Mouse (Mus musculus): ENCODE data around the gene Lin7a. TPM values are rescaled to one million over a fixed set of nuclear protein-coding genes. Genes with fewer than 3 reads are reported as not detected.
A peak's percentile ranks its signal among the peaks of the same experiment; 100 is the strongest.

The Lin7a gene
- polyA plus RNA-seq, 1 experiment from 2014 or later = 8.1 TPM

DNA sequence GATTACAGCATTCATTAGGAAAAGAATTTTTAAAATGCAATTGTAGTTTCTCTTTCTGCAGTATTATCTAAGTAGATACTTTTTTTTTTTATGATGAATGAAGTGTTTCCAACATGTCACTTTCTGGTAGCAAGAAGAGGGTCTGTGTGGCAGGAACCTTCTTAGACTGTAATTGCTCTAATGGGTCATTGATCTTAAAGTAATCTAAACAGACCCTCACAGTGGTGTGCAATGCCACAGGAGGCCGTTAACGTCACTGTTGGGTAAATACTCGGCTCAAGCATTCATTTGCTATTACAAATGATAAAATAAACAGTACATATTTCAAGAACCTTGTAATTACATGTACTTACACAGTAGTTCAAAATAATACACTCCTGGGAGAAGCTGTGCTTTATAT lies 72.7 kb downstream of the Lin7a start:
- no peaks in the 10 kb centered on the region for H3K9me3 ChIP-seq (ENCODE audit: control insufficient read depth, low read depth, low read length)
- no peak overlapping the region for H3K4me3 ChIP-seq (ENCODE audit: low read depth, low read length)
- H3K9ac ChIP-seq (replicated peaks; ENCODE audit: low read depth, low read length) = no peak overlapping the region
- no peaks in the 10 kb centered on the region for H3K4me1 ChIP-seq (ENCODE audit: control insufficient read depth, insufficient read depth, low read length)
- H3K36me3 ChIP-seq (ENCODE audit: control insufficient read depth, insufficient read depth, low read length) = no peaks in the 10 kb centered on the region
- no peak overlapping the region for H3K27ac ChIP-seq (ENCODE audit: low read length)
- no peaks in the 10 kb centered on the region for H3K27me3 ChIP-seq (ENCODE audit: control insufficient read depth, insufficient read depth, low read length)
- H3K4me2 ChIP-seq (replicated peaks; ENCODE audit: low read depth, low read length) = no peak overlapping the region
- ATAC-seq (ENCODE audit: insufficient number of reproducible peaks, insufficient read depth, low FRiP score, low read depth) = no peak
- 19% methylated on average over 3 of the region's 3 CpGs for WGBS

DNA sequence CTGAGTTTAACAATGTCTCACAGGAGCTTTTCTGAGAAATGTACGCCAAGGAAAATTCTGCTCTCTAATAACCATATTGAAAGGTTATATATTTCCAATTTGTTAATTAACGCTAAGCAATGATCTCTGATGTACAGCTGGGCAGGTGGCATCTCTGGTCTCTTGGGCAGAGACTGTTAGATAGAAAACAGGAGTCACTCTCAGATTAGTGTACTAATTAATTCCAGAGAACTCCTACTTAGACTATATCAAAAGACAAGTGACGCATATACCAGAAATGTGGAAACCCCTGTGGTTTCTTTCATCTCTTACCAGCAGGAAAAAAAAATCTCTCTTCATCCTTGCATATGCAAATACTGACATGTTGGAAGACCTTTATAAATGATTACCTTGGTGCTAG lies 76.4 kb downstream of the Lin7a start:
- Histone ChIP-seq H3K36me3 (ENCODE audit: control insufficient read depth, insufficient read depth, low read length) (no peaks in the 10 kb centered on the region), H3K4me3 (ENCODE audit: low read depth, low read length) (no peak overlapping the region), H3K27me3 (ENCODE audit: control insufficient read depth, insufficient read depth, low read length) (no peaks in the 10 kb centered on the region), H3K27ac (ENCODE audit: low read length) (no peak overlapping the region), H3K4me1 (ENCODE audit: control insufficient read depth, insufficient read depth, low read length) (no peaks in the 10 kb centered on the region), H3K9me3 (ENCODE audit: control insufficient read depth, low read depth, low read length) (no peaks in the 10 kb centered on the region), H3K9ac (replicated peaks; ENCODE audit: low read depth, low read length) (no peak overlapping the region), H3K4me2 (replicated peaks; ENCODE audit: low read depth, low read length) (no peak overlapping the region)
- WGBS = 83% methylated on average over 3 of the region's 3 CpGs
- no peak for ATAC-seq (ENCODE audit: insufficient number of reproducible peaks, insufficient read depth, low FRiP score, low read depth)

DNA sequence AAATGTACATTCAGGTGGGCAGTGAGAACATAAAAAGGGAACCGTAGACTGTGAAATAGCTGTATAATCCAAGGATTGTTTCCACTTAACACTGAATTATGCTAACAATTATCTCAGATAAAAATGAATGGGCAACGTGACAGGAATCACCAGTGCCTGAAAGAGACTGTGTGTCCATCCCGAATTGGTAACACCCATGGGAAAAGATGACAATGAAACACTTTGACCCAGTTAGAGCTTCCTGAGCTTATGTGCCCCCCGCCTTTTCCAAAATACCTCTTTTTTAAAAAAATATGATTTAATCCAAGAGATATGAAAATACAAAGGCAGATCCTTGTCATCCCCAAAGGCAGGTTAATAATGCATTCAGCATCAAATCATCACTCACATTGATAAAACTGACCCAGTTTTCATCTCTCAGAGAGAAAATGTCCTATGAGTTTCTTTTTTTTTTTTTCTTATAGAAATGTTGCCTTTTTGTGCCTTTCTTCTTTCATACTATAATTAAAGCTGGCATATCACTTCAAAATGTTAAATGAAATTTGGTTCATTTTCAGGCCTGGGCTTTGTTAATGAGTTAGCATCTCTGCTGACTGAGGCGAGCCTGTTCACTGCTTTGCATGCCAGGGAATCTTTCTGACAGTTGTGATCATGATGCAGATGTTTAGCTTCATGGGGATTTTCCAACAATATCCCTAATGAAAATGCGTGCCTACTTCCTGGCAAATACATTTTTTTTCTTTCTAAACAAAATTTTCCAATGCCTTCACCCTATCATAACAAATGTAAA lies 80.4 kb downstream of the Lin7a start:
- no peak overlapping the region for H3K4me3 ChIP-seq (ENCODE audit: low read depth, low read length)
- no peak overlapping the region for H3K4me2 ChIP-seq (replicated peaks; ENCODE audit: low read depth, low read length)
- H3K9me3 ChIP-seq (ENCODE audit: control insufficient read depth, low read depth, low read length) = no peaks in the 10 kb centered on the region
- 76% methylated on average over 6 of the region's 6 CpGs for WGBS
- H3K4me1 ChIP-seq (ENCODE audit: control insufficient read depth, insufficient read depth, low read length) = no peaks in the 10 kb centered on the region
- no peak for ATAC-seq (ENCODE audit: insufficient number of reproducible peaks, insufficient read depth, low FRiP score, low read depth)
- H3K9ac ChIP-seq (replicated peaks; ENCODE audit: low read depth, low read length) = no peak overlapping the region
- H3K27me3 ChIP-seq (ENCODE audit: control insufficient read depth, insufficient read depth, low read length) = no peaks in the 10 kb centered on the region
- no peak overlapping the region for H3K27ac ChIP-seq (ENCODE audit: low read length)
- H3K36me3 ChIP-seq (ENCODE audit: control insufficient read depth, insufficient read depth, low read length) = no peaks in the 10 kb centered on the region

DNA sequence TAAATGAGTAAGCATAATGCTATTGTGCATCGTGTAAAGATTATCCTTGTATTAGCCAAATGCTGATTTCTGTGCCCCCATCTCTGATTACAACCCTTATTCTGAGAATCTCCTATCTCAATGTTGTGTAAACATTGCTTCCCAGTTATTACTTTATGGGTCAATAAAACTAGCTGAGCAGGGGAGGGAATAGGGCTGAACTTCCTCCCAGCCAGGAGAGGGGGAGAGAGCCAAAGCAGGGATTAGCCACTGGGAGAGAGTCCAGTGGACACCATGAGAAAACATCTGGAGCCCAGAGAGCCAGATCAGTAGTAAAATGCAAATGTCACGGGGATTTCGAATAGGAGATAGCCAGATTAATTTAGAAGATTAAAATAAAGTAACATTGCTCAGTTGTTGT lies 82.0 kb downstream of the Lin7a start:
- Histone ChIP-seq H3K27me3 (ENCODE audit: control insufficient read depth, insufficient read depth, low read length) (no peaks in the 10 kb centered on the region), H3K9ac (replicated peaks; ENCODE audit: low read depth, low read length) (no peak overlapping the region), H3K4me2 (replicated peaks; ENCODE audit: low read depth, low read length) (no peak overlapping the region), H3K4me1 (ENCODE audit: control insufficient read depth, insufficient read depth, low read length) (no peaks in the 10 kb centered on the region), H3K9me3 (ENCODE audit: control insufficient read depth, low read depth, low read length) (no peaks in the 10 kb centered on the region), H3K27ac (ENCODE audit: low read length) (no peak overlapping the region), H3K4me3 (ENCODE audit: low read depth, low read length) (no peak overlapping the region), H3K36me3 (ENCODE audit: control insufficient read depth, insufficient read depth, low read length) (no peaks in the 10 kb centered on the region)
- 80% methylated on average over 3 of the region's 3 CpGs for WGBS
- 0 out of 2 replicates have a peak, but pooled peaks have one; percentile 10 for ATAC-seq (ENCODE audit: insufficient number of reproducible peaks, insufficient read depth, low FRiP score, low read depth)

DNA sequence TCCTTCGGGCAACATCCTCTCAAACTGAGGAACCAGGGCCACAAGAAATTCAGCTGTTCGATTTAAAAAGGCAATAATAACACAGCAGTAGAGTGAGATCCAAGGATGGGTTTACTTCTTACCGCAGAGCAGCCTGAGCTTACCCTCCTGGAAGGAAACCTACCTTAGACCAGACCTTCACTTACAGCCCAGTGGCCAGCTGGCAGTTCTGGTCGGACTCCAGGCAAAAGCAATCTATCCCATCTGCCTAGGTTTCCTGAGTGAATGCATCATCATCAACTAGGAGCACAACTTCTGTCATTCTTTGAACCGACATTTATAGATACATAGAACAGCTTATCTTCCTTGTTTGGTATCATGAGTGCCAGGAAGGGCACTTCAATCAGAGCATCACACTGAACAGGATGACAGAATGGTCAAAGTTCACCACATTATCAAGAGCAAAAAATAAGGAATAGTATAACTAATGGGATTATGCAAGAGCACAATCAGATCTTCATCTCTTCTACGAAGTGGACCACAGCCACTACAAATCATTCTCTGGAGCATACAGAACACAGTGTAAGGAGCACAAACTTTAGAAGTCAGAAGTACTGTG lies 87.1 kb downstream of the Lin7a start:
- 79% methylated on average over 6 of the region's 6 CpGs for WGBS
- no peaks in the 10 kb centered on the region for H3K4me1 ChIP-seq (ENCODE audit: control insufficient read depth, insufficient read depth, low read length)

DNA sequence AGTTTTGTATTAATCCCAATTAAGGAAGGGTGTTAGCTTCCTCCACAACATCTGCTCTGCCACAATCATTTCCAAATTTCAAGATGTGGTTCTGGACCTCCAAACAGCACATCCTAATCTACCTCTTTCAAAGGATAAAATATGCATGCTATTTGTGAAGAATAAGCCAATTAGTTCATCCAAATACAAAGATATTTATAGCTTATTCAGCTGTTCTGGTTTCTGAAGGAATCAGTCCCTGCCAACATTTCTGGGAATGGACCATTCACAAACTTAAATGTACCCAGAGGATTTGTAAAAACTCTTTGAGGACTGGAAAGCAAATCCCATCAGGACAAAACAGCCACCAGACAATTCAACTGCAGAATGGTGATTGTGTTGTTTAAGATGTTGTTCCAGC lies 87.8 kb downstream of the Lin7a start:
- H3K9me3 ChIP-seq (ENCODE audit: control insufficient read depth, low read depth, low read length) = no peaks in the 10 kb centered on the region
- no peak for ATAC-seq (ENCODE audit: insufficient number of reproducible peaks, insufficient read depth, low FRiP score, low read depth)
- H3K4me3 ChIP-seq (ENCODE audit: low read depth, low read length) = no peak overlapping the region
- H3K4me1 ChIP-seq (ENCODE audit: control insufficient read depth, insufficient read depth, low read length) = no peaks in the 10 kb centered on the region
- H3K9ac ChIP-seq (replicated peaks; ENCODE audit: low read depth, low read length) = no peak overlapping the region
- H3K4me2 ChIP-seq (replicated peaks; ENCODE audit: low read depth, low read length) = no peak overlapping the region
- H3K36me3 ChIP-seq (ENCODE audit: control insufficient read depth, insufficient read depth, low read length) = no peaks in the 10 kb centered on the region
- H3K27ac ChIP-seq (ENCODE audit: low read length) = no peak overlapping the region
- no peaks in the 10 kb centered on the region for H3K27me3 ChIP-seq (ENCODE audit: control insufficient read depth, insufficient read depth, low read length)

More for the DNA sequence above, 87.1 kb downstream of the Lin7a start:
- Histone ChIP-seq H3K9ac (replicated peaks; ENCODE audit: low read depth, low read length) (no peak overlapping the region), H3K27me3 (ENCODE audit: control insufficient read depth, insufficient read depth, low read length) (no peaks in the 10 kb centered on the region), H3K36me3 (ENCODE audit: control insufficient read depth, insufficient read depth, low read length) (no peaks in the 10 kb centered on the region), H3K27ac (ENCODE audit: low read length) (no peak overlapping the region), H3K4me3 (ENCODE audit: low read depth, low read length) (no peak overlapping the region), H3K4me2 (replicated peaks; ENCODE audit: low read depth, low read length) (no peak overlapping the region), H3K9me3 (ENCODE audit: control insufficient read depth, low read depth, low read length) (no peaks in the 10 kb centered on the region)
- ATAC-seq (ENCODE audit: insufficient number of reproducible peaks, insufficient read depth, low FRiP score, low read depth) = no peak

DNA sequence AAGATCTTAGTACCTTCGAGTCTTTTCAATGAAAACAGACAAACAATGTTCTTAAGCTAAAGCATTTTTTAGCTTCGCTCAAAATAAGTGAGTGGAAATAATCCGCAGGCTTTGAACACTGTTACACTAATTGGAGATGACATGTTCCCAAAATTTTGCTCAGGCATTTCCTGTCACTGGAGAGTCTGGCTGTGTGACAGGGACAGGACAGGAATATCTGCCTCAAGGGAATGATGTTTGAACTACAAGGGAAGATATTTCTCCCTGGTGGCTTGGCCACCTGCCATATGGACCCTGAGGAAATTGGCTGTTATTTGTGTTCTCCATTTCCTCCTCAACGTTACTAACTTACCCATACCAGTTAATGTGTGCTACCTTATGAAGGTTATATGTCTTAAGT lies 90.1 kb downstream of the Lin7a start:
- 74% methylated on average over 4 of the region's 4 CpGs for WGBS
- no peaks in the 10 kb centered on the region for H3K27me3 ChIP-seq (ENCODE audit: control insufficient read depth, insufficient read depth, low read length)
- H3K9me3 ChIP-seq (ENCODE audit: control insufficient read depth, low read depth, low read length) = no peaks in the 10 kb centered on the region
- H3K4me2 ChIP-seq (replicated peaks; ENCODE audit: low read depth, low read length) = no peak overlapping the region
- H3K4me3 ChIP-seq (ENCODE audit: low read depth, low read length) = no peak overlapping the region
- no peak overlapping the region for H3K9ac ChIP-seq (replicated peaks; ENCODE audit: low read depth, low read length)
- no peak overlapping the region for H3K27ac ChIP-seq (ENCODE audit: low read length)
- ATAC-seq (ENCODE audit: insufficient number of reproducible peaks, insufficient read depth, low FRiP score, low read depth) = no peak
- no peaks in the 10 kb centered on the region for H3K4me1 ChIP-seq (ENCODE audit: control insufficient read depth, insufficient read depth, low read length)
- no peaks in the 10 kb centered on the region for H3K36me3 ChIP-seq (ENCODE audit: control insufficient read depth, insufficient read depth, low read length)

DNA sequence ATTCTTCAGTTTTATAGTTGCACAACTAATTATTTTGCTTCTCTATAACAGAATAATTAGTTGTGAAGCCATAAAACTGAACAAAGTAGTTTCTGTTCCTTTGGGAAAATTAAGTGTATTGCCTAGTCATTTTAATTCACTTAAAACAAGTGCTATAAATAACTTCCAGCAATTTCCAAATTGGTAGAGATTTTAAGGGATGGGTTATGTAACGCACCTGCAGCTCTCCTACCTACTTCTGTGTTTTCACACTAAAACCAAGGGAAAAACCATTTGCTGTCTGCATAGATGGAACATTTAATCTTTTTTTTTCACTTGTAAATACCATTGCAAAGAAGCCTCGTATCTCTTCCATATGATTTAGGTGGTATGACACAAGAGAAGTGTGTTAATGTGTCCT lies 90.5 kb downstream of the Lin7a start:
- no peak overlapping the region for H3K9ac ChIP-seq (replicated peaks; ENCODE audit: low read depth, low read length)
- no peaks in the 10 kb centered on the region for H3K36me3 ChIP-seq (ENCODE audit: control insufficient read depth, insufficient read depth, low read length)
- ATAC-seq (ENCODE audit: insufficient number of reproducible peaks, insufficient read depth, low FRiP score, low read depth) = no peak
- 79% methylated on average over 2 of the region's 2 CpGs for WGBS
- no peak overlapping the region for H3K4me2 ChIP-seq (replicated peaks; ENCODE audit: low read depth, low read length)
- no peak overlapping the region for H3K27ac ChIP-seq (ENCODE audit: low read length)
- no peak overlapping the region for H3K4me3 ChIP-seq (ENCODE audit: low read depth, low read length)
- no peaks in the 10 kb centered on the region for H3K9me3 ChIP-seq (ENCODE audit: control insufficient read depth, low read depth, low read length)
- H3K4me1 ChIP-seq (ENCODE audit: control insufficient read depth, insufficient read depth, low read length) = no peaks in the 10 kb centered on the region
- no peaks in the 10 kb centered on the region for H3K27me3 ChIP-seq (ENCODE audit: control insufficient read depth, insufficient read depth, low read length)
